Mouse (Mus musculus) embryonic fibroblast, embryonic 13.5 days (primary cell): ENCODE results near the gene Rbm33.

Experiments
- CTCF ChIP-seq: IDR thresholded peaks from 2 replicates; pipeline ENCODE4 v1.5.1; 2011; ENCODE audit warnings: mild to moderate bottlenecking, control low read depth, low read length, moderate library complexity, borderline replicate concordance; ENCODE audit not compliant: insufficient read depth
- POLR2A ChIP-seq: IDR thresholded peaks from 2 replicates; pipeline ENCODE4 v1.6.1; 2011; ENCODE audit warnings: low read depth, mild to moderate bottlenecking, control low read depth, low read length, moderate library complexity

- TF ChIP-seq CTCF (no peak), POLR2A (no peak)
These were observed 82.7 kb downstream of the Rbm33 start for GRCm38 (mm10) chr5:28399451-28400115.
